Mouse (Mus musculus) telencephalon, adult 2 months (tissue): Measurements from ENCODE around the gene Card9.

Source experiments
- DNase-seq: peaks from one replicate; pipeline ENCODE4 v3.0.0-alpha.2; 2011; ENCODE audit warnings: low read depth, low spot score

Card9 gene

GRCm38 (mm10) chr2:26325386-26326181, 35.1 kb downstream of the Card9 start:
- no peak for DNase-seq

- no peak for DNase-seq
These were observed 35.8 kb downstream of the Card9 start for GRCm38 (mm10) chr2:26324917-26325316.

- DNase-seq: no peak
These were observed 37.0 kb downstream of the Card9 start for GRCm38 (mm10) chr2:26323589-26324325.

GRCm38 (mm10) chr2:26320245-26321185, 40.2 kb downstream of the Card9 start:
- DNase-seq: no peak

GRCm38 (mm10) chr2:26319519-26320244, 41.0 kb downstream of the Card9 start:
- DNase-seq: no peak

- no peak for DNase-seq
These were observed 41.6 kb downstream of the Card9 start for GRCm38 (mm10) chr2:26319109-26319508.

GRCm38 (mm10) chr2:26317991-26318672, 42.6 kb downstream of the Card9 start:
- no peak for DNase-seq

GRCm38 (mm10) chr2:26317371-26317770, 43.3 kb downstream of the Card9 start:
- DNase-seq: no peak

GRCm38 (mm10) chr2:26316576-26317246, 44.0 kb downstream of the Card9 start:
- no peak for DNase-seq

- no peak for DNase-seq
These were observed 44.8 kb downstream of the Card9 start for GRCm38 (mm10) chr2:26315925-26316311.

GRCm38 (mm10) chr2:26315072-26315924, 45.4 kb downstream of the Card9 start, which contains the start of gene Gpsm1:
Gene Gpsm1 (plus strand): TSS chr2:26315515.
- no peak for DNase-seq

GRCm38 (mm10) chr2:26314281-26315071, 46.2 kb downstream of the Card9 start:
- no peak for DNase-seq

GRCm38 (mm10) chr2:26313394-26313793, 47.3 kb downstream of the Card9 start:
- no peak for DNase-seq

- no peak for DNase-seq
These were observed 47.9 kb downstream of the Card9 start for GRCm38 (mm10) chr2:26312812-26313211.

- DNase-seq: no peak
These were observed 48.8 kb downstream of the Card9 start for GRCm38 (mm10) chr2:26311936-26312335.

- DNase-seq: no peak
These were observed 51.0 kb downstream of the Card9 start for GRCm38 (mm10) chr2:26309739-26310138.

- DNase-seq: no peak
These were observed 54.0 kb downstream of the Card9 start for GRCm38 (mm10) chr2:26306702-26307101.

- DNase-seq: no peak
These were observed 55.2 kb downstream of the Card9 start for GRCm38 (mm10) chr2:26305555-26305954.
